Mouse (Mus musculus): ENCODE measurements at regions not wholly inside any gene's neighbourhood (a gene's known extent, or its start where the extent isn't known, plus 50 kb on each side); places are given as distances from the start of the nearest gene placed in this dataset.

- Histone ChIP-seq H3K9me3 (ENCODE audit: low read length) (no peaks in the 10 kb centered on the region), H3K27ac (no peak overlapping the region), H3K4me1 (ENCODE audit: insufficient read depth, low read length) (no peaks in the 10 kb centered on the region), H3K9ac (replicated peaks; ENCODE audit: low read length) (no peak overlapping the region), H3K36me3 (ENCODE audit: insufficient read depth, low read length) (no peaks in the 10 kb centered on the region), H3K27me3 (ENCODE audit: insufficient read depth, low read length) (no peaks in the 10 kb centered on the region), H3K4me2 (ENCODE audit: low read depth, low read length) (no peak overlapping the region), H3K4me3 (ENCODE audit: low read length) (no peak overlapping the region)
- TF ChIP-seq CTCF (IDR thresholded peaks at IDR 0.05; ENCODE audit: low read depth), result peak; percentile 25
- 81% methylated on average over 3 of the region's 3 CpGs for WGBS
- ATAC-seq (no peak), DNase-seq (ENCODE audit: low spot score) (no peak)
Measured at GRCm38 (mm10) chr7:65772845-65773244, 81.9 kb downstream of the Tm2d3 start.

- 54% methylated on average over 2 of the region's 2 CpGs for WGBS
- DNase-seq (ENCODE audit: low spot score), result no peak
- Histone ChIP-seq H3K36me3 (ENCODE audit: insufficient read depth, low read length) (no peaks in the 10 kb centered on the region), H3K4me2 (ENCODE audit: low read depth, low read length) (no peak overlapping the region), H3K27me3 (ENCODE audit: insufficient read depth, low read length) (no peaks in the 10 kb centered on the region), H3K4me3 (ENCODE audit: low read length) (no peak overlapping the region), H3K9ac (replicated peaks; ENCODE audit: low read length) (no peak overlapping the region), H3K4me1 (ENCODE audit: insufficient read depth, low read length) (no peaks in the 10 kb centered on the region), H3K27ac (no peak overlapping the region), H3K9me3 (ENCODE audit: low read length) (no peaks in the 10 kb centered on the region)
- ATAC-seq, result no peak
- no peak for TF ChIP-seq CTCF (IDR thresholded peaks at IDR 0.05; ENCODE audit: low read depth)
Measured at GRCm38 (mm10) chr7:65773948-65774347, 83.0 kb downstream of the Tm2d3 start.

- DNase-seq (ENCODE audit: low spot score) (no peak), ATAC-seq (no peak)
- H3K27me3 ChIP-seq (ENCODE audit: insufficient read depth, low read length), result no peaks in the 10 kb centered on the region
- H3K36me3 ChIP-seq (ENCODE audit: insufficient read depth, low read length), result no peaks in the 10 kb centered on the region
- no peak for TF ChIP-seq CTCF (IDR thresholded peaks at IDR 0.05; ENCODE audit: low read depth)
- no peaks in the 10 kb centered on the region for H3K4me1 ChIP-seq (ENCODE audit: insufficient read depth, low read length)
- no peak overlapping the region for H3K4me3 ChIP-seq (ENCODE audit: low read length)
- H3K27ac ChIP-seq, result no peak overlapping the region
- H3K9ac ChIP-seq (replicated peaks; ENCODE audit: low read length), result no peak overlapping the region
- H3K4me2 ChIP-seq (ENCODE audit: low read depth, low read length), result no peak overlapping the region
- WGBS, result 95% methylated on average over 11 of the region's 11 CpGs
- H3K9me3 ChIP-seq (ENCODE audit: low read length), result no peaks in the 10 kb centered on the region
Measured at GRCm38 (mm10) chr7:65774388-65775015, 83.5 kb downstream of the Tm2d3 start.

- Histone ChIP-seq H3K9ac (replicated peaks; ENCODE audit: low read length) (no peak overlapping the region), H3K27me3 (ENCODE audit: insufficient read depth, low read length) (no peaks in the 10 kb centered on the region), H3K4me1 (ENCODE audit: insufficient read depth, low read length) (no peaks in the 10 kb centered on the region), H3K4me2 (ENCODE audit: low read depth, low read length) (no peak overlapping the region), H3K4me3 (ENCODE audit: low read length) (no peak overlapping the region), H3K27ac (no peak overlapping the region), H3K36me3 (ENCODE audit: insufficient read depth, low read length) (no peaks in the 10 kb centered on the region), H3K9me3 (ENCODE audit: low read length) (no peaks in the 10 kb centered on the region)
- WGBS, result 95% methylated on average over 3 of the region's 3 CpGs
- DNase-seq (ENCODE audit: low spot score) (no peak), ATAC-seq (no peak)
- no peak for TF ChIP-seq CTCF (IDR thresholded peaks at IDR 0.05; ENCODE audit: low read depth)
Measured at GRCm38 (mm10) chr7:65775016-65775415, 84.0 kb downstream of the Tm2d3 start.

- Histone ChIP-seq H3K9ac (replicated peaks; ENCODE audit: low read length) (no peak overlapping the region), H3K9me3 (ENCODE audit: low read length) (no peaks in the 10 kb centered on the region), H3K27ac (no peak overlapping the region), H3K36me3 (ENCODE audit: insufficient read depth, low read length) (no peaks in the 10 kb centered on the region), H3K4me3 (ENCODE audit: low read length) (no peak overlapping the region), H3K4me1 (ENCODE audit: insufficient read depth, low read length) (no peaks in the 10 kb centered on the region), H3K4me2 (ENCODE audit: low read depth, low read length) (no peak overlapping the region), H3K27me3 (ENCODE audit: insufficient read depth, low read length) (no peaks in the 10 kb centered on the region)
- WGBS, result 83% methylated on average over 14 of the region's 14 CpGs
- ATAC-seq, result no peak
- no peak for DNase-seq (ENCODE audit: low spot score)
- TF ChIP-seq CTCF (IDR thresholded peaks at IDR 0.05; ENCODE audit: low read depth), result no peak
Measured at GRCm38 (mm10) chr7:65779716-65780372, 81.7 kb upstream of the Pcsk6 start.

GRCm38 (mm10) chr7:65780578-65781370 is 80.8 kb upstream of the Pcsk6 start:
- WGBS, result 56% methylated on average over 9 of the region's 9 CpGs
- Histone ChIP-seq H3K9me3 (ENCODE audit: low read length) (no peaks in the 10 kb centered on the region), H3K4me2 (ENCODE audit: low read depth, low read length) (no peak overlapping the region), H3K27ac (no peak overlapping the region), H3K4me3 (ENCODE audit: low read length) (no peak overlapping the region), H3K9ac (replicated peaks; ENCODE audit: low read length) (no peak overlapping the region), H3K36me3 (ENCODE audit: insufficient read depth, low read length) (no peaks in the 10 kb centered on the region), H3K4me1 (ENCODE audit: insufficient read depth, low read length) (no peaks in the 10 kb centered on the region), H3K27me3 (ENCODE audit: insufficient read depth, low read length) (no peaks in the 10 kb centered on the region)
- ATAC-seq (no peak), DNase-seq (ENCODE audit: low spot score) (no peak)
- no peak for TF ChIP-seq CTCF (IDR thresholded peaks at IDR 0.05; ENCODE audit: low read depth)

All from hindbrain, postnatal 0 days (tissue).